Mouse (Mus musculus) liver, embryonic 11.5 days (tissue): Measurements from ENCODE around the gene Ppm1e. TPM values are rescaled to one million over a fixed set of nuclear protein-coding genes. Genes with fewer than 3 reads are reported as not detected.

Source experiments
- ATAC-seq: fragments of 200-750 bp; cut with Nextera tagmentation; replicated peaks from 2 replicates; pipeline ENCODE4 v1.8.0; 2017; ENCODE audit warnings: moderate number of reproducible peaks, mild to moderate bottlenecking, moderate TSS enrichment, moderate library complexity; ENCODE audit not compliant: low FRiP score
- DNase-seq: peaks from one replicate; pipeline ENCODE4 v3.0.0-alpha.2; 2017; ENCODE audit warnings: low spot score
- H3K27ac ChIP-seq: fragments of 300-500 bp; sonication (generic); 2 replicates; pipeline ENCODE4 v1.5.1; 2014; ENCODE audit warnings: mild to moderate bottlenecking, low read depth, low read length, control low read depth
- H3K27me3 ChIP-seq: fragments of 300-500 bp; sonication (generic); replicated peaks from 2 replicates; pipeline ENCODE4 v1.6.1; 2014; ENCODE audit warnings: low read length, mixed read lengths; ENCODE audit not compliant: control insufficient read depth, insufficient read depth
- H3K36me3 ChIP-seq: fragments of 300-500 bp; sonication (generic); 2 replicates; pipeline ENCODE4 v1.6.1; 2014; ENCODE audit warnings: mild to moderate bottlenecking, low read length, moderate library complexity, mixed read lengths; ENCODE audit not compliant: control insufficient read depth, insufficient read depth
- H3K4me1 ChIP-seq: fragments of 300-500 bp; sonication (generic); replicated peaks from 2 replicates; pipeline ENCODE4 v1.6.1; 2014; ENCODE audit warnings: low read length, mixed read lengths; ENCODE audit not compliant: control insufficient read depth, insufficient read depth
- H3K4me2 ChIP-seq: fragments of 300-500 bp; sonication (generic); 2 replicates; pipeline ENCODE4 v1.6.1; 2014; ENCODE audit warnings: mild to moderate bottlenecking, control low read depth, moderate library complexity
- H3K4me3 ChIP-seq: fragments of 300-500 bp; sonication (generic); 2 replicates; pipeline ENCODE4 v1.5.1; 2014; ENCODE audit warnings: low read depth, low read length, control low read depth
- H3K9ac ChIP-seq: fragments of 300-500 bp; sonication (generic); 2 replicates; pipeline ENCODE4 v1.6.1; 2014; ENCODE audit warnings: low read depth, low read length, control low read depth
- H3K9me3 ChIP-seq: fragments of 300-500 bp; sonication (generic); 2 replicates; pipeline ENCODE4 v1.6.1; 2016; ENCODE audit warnings: low read length, inconsistent platforms, mixed read lengths; ENCODE audit not compliant: control insufficient read depth
- WGBS: fragments of 180-500 bp; shearing (Covaris S2); extraction: QIAGEN DNeasy Blood & Tissue Kit; methylation state at CpG from one replicate; pipeline ENCODE4 v1.1.7; 2014; 5-methylcytosine and 5-hydroxymethylcytosine counted together
- polyA plus RNA-seq: library from polyadenylated mRNA; unstranded; fragments of >200 nt; fragmentation: Nextera tagmentation; extraction: Ambion mirVana; gene quantifications from 2 replicates; pipeline ENCODE4 v1.2.1, GENCODE M21; 2014

Ppm1e gene
- polyA plus RNA-seq, 1 experiment from 2014 or later = 2.6 TPM

DNA sequence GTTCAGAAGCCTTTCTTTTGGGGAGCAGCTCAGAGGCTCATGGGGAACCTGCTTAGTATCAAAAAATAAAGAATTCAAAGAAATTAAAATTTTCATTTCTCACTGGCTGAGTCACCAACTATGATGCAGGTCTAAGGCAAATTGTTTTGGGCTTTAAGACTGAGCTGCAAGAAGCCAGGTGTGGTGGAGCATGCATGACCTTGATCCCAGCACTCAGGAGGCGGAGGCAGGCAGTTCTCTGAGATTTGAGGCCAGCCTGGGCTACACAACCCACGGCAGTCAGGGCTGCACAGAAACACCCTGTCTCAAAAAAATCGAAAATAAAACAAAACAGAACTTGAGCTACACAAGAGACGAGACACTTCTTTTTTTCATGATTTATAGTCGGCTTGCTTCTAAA, 38.8 kb downstream of the Ppm1e start:
- no peaks in the 10 kb centered on the region for H3K27me3 ChIP-seq
- no peaks in the 10 kb centered on the region for H3K9me3 ChIP-seq
- no peak overlapping the region for H3K4me2 ChIP-seq
- H3K36me3 ChIP-seq = no peaks in the 10 kb centered on the region
- H3K4me1 ChIP-seq = no peaks in the 10 kb centered on the region
- DNase-seq (no peak), ATAC-seq (no peak)
- no peak overlapping the region for H3K4me3 ChIP-seq
- H3K27ac ChIP-seq = no peak overlapping the region
- WGBS = 70% methylated on average over 5 of the region's 5 CpGs
- H3K9ac ChIP-seq = no peak overlapping the region

DNA sequence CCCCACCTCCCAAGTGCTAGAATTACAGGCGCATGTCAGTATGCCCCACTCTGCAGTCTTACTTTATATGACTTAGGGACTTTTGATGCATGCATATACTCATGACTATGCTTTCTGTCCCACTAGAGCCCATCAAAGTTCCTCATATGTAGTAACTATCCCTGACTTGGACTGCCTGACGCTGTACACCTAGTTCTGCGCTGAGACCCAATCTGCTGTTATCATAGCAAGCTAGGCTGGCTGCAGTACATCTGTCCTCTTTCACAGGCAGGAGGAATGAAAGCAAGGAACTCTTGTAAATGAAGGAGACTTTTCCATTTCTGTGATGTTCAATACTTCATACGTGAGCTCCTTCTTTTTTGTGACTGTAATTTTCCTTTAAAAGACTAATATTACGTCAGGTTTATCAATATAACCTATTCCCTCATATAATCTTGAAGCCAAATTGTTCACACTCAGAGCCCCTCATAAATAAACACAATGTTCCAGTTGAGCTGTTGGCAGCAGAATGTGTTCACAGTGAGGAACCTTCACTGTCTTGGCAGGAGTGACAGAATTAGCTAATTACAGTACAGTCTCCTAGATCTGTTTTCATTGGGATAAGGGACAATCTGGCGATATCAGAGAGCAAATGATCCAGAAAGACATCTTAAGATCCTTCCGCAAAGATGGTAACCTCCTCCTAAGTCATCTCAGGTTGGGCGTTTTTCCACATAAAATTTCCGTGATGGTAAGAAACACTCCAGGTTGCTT, 39.7 kb downstream of the Ppm1e start:
- DNase-seq (no peak), ATAC-seq (no peak)
- 81% methylated on average over 9 of the region's 9 CpGs for WGBS
- Histone ChIP-seq H3K4me3 (no peak overlapping the region), H3K4me1 (no peaks in the 10 kb centered on the region), H3K4me2 (no peak overlapping the region), H3K9ac (no peak overlapping the region), H3K36me3 (no peaks in the 10 kb centered on the region), H3K27ac (no peak overlapping the region), H3K9me3 (no peaks in the 10 kb centered on the region), H3K27me3 (no peaks in the 10 kb centered on the region)

DNA sequence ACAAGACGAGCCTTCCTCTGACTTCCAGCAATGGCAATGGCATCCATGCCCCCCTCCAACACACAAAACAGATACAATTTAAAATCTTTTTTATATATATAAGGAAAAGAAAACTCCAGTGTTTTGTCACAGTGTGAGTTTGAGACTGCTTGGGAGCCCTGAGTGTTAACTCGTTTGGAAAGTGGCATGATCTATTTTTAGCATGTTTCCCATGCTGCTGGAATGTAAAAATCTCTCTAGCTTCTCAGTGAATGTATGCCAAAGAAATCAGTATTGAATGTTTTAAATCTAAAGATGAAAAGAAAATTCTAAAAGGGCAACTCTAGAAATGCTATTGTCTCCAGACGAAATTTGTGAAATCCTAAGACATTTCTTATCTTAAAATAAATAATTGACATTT, 45.3 kb downstream of the Ppm1e start:
- Histone ChIP-seq H3K4me3 (no peak overlapping the region), H3K36me3 (no peaks in the 10 kb centered on the region), H3K27me3 (no peaks in the 10 kb centered on the region), H3K9ac (no peak overlapping the region), H3K9me3 (no peaks in the 10 kb centered on the region), H3K4me1 (peaks cover 5% of the 10 kb centered on the region), H3K4me2 (no peak overlapping the region), H3K27ac (no peak overlapping the region)
- DNase-seq (no peak), ATAC-seq (no peak)
- 54% methylated on average over 3 of the region's 3 CpGs for WGBS

DNA sequence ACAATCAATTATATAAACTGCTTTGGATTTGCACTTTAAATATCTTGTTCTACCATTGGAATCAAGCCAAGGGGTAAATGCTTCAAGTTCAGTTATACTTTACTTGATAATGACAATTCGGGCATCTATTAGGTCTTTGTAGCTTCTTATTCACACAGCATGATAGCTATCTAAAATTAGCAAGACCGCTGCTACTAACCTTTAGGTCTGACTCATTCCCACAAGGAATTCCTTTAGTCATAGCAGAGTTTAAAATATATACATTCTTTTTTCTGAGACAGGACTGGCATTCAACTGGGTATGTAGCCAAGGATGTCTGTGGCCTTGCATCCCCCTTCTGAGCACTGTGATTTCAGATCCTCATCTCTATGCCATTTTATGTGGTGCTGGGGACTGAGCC, 48.5 kb downstream of the Ppm1e start:
- Histone ChIP-seq H3K4me3 (no peak overlapping the region), H3K27ac (no peak overlapping the region), H3K9ac (no peak overlapping the region), H3K4me2 (no peak overlapping the region), H3K9me3 (no peaks in the 10 kb centered on the region), H3K4me1 (peaks cover 5% of the 10 kb centered on the region), H3K27me3 (no peaks in the 10 kb centered on the region), H3K36me3 (no peaks in the 10 kb centered on the region)
- WGBS = 80% methylated on average over 2 of the region's 2 CpGs
- ATAC-seq (no peak), DNase-seq (no peak)

DNA sequence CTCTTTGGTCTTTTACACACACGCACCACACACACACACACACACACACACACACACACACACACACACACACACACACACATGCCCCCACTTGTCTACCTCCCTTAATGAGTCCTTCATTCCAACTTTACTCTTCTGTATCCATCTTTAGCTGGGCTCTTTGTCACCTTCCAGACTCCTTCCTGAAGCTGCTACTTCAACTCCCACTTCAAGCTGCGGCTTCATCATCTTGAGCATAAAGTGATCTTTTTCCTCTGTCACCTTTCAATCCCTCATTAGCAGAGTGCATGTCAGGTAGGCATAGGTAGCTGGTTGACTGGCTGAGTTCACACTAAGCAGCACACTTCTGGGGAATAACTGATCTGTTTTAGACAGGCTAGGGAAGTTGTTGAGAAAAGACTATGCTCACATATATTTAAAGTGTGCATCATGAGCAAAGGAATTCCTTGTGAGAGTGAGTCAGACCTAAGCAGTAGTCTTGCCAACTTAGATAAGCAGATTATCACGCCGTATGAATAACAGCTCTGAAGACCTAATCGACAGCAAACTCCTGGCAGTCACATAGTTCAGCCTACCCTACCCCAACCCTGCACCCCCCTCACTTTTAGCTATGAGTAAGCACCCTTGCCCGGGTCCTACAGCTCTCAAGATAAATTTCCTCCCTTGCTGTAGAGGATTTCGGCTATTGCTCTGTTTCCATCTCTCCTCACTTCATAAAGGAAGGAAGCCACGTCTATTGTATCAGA, 49.3 kb downstream of the Ppm1e start:
- Histone ChIP-seq H3K9me3 (no peaks in the 10 kb centered on the region), H3K27ac (no peak overlapping the region; the same call in 1 of the 2 replicates), H3K4me3 (no peak overlapping the region), H3K27me3 (no peaks in the 10 kb centered on the region), H3K36me3 (no peaks in the 10 kb centered on the region), H3K4me1 (peaks cover 5% of the 10 kb centered on the region), H3K4me2 (peak overlapping the region; percentile 15; the same call in 1 of the 2 replicates), H3K9ac (no peak overlapping the region)
- peak; percentile 91 for ATAC-seq
- WGBS = 44% methylated on average over 8 of the region's 8 CpGs
- DNase-seq = no peak

DNA sequence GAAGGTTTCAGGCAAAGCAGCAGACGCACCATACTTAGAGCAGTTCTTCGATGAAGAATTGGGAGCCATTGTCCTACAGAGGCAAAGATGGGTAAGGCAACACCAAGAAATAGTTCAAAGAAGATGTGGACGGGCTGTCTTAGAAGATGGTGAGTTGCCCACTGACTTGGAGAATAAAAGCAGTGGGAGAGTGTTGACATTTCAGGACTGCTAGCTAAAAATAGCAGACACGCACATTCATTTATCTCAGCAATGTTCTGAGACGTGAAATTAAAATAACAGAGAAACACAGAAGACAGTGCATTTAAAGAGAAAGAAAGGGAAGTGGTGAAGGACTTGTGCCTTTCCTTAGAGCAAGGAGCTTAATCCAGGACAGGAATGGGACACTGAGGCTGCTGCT, 59.8 kb downstream of the Ppm1e start:
- DNase-seq = no peak
- H3K4me1 ChIP-seq = no peaks in the 10 kb centered on the region
- H3K4me3 ChIP-seq = no peak overlapping the region
- 76% methylated on average over 5 of the region's 5 CpGs for WGBS
- no peak overlapping the region for H3K4me2 ChIP-seq
- no peaks in the 10 kb centered on the region for H3K27me3 ChIP-seq
- no peaks in the 10 kb centered on the region for H3K36me3 ChIP-seq
- no peak overlapping the region for H3K9ac ChIP-seq
- no peak for ATAC-seq
- H3K27ac ChIP-seq = no peak overlapping the region
- H3K9me3 ChIP-seq = no peaks in the 10 kb centered on the region

DNA sequence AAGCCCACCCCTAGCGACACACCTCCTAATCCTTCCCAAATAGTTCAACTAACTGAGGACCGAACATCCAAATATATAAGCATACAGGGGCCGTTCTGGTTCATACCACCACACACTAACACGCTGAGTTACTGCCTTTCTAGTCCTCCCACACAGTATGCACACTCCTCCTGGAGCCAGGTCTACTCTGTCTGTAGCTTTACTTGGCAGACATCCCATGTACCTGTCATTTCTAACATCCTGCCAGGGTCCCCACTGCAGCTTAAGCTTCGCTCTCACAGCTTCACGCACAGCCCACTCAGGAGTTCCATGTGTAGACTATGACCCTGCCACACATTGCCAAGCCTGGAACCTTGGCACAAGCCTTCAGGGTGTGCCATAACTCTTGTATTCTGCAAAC, 62.4 kb downstream of the Ppm1e start:
- no peaks in the 10 kb centered on the region for H3K36me3 ChIP-seq
- 87% methylated on average over 6 of the region's 6 CpGs for WGBS
- no peak overlapping the region for H3K4me3 ChIP-seq
- H3K9ac ChIP-seq = no peak overlapping the region
- no peak for DNase-seq
- no peak overlapping the region for H3K4me2 ChIP-seq
- H3K9me3 ChIP-seq = no peaks in the 10 kb centered on the region
- H3K27me3 ChIP-seq = no peaks in the 10 kb centered on the region
- H3K27ac ChIP-seq = no peak overlapping the region
- H3K4me1 ChIP-seq = no peaks in the 10 kb centered on the region
- ATAC-seq = no peak

DNA sequence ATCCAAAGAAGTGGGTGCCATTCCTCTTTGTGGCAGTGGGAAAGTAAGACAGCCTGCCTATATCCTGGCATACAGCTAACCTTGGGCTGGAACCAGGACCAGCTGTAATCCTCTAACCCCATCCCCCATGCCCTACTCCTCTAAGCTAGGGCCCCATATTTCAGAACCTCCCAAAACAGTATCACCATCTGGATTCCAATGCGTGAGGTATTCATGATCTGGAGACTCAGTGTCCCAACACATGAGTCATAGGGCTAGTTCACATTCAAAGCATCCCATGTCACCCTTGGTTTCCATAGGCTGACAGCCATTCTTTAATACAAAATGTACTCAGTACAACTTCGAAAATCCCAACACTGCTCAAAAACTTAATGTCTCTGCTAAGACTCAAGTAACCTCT, 63.2 kb downstream of the Ppm1e start:
- no peak overlapping the region for H3K4me2 ChIP-seq
- H3K27me3 ChIP-seq = no peaks in the 10 kb centered on the region
- H3K9ac ChIP-seq = no peak overlapping the region
- DNase-seq (no peak), ATAC-seq (no peak)
- no peak overlapping the region for H3K4me3 ChIP-seq
- H3K36me3 ChIP-seq = no peaks in the 10 kb centered on the region
- H3K9me3 ChIP-seq = no peaks in the 10 kb centered on the region
- H3K4me1 ChIP-seq = no peaks in the 10 kb centered on the region
- 77% methylated on average over 2 of the region's 2 CpGs for WGBS
- H3K27ac ChIP-seq = no peak overlapping the region

DNA sequence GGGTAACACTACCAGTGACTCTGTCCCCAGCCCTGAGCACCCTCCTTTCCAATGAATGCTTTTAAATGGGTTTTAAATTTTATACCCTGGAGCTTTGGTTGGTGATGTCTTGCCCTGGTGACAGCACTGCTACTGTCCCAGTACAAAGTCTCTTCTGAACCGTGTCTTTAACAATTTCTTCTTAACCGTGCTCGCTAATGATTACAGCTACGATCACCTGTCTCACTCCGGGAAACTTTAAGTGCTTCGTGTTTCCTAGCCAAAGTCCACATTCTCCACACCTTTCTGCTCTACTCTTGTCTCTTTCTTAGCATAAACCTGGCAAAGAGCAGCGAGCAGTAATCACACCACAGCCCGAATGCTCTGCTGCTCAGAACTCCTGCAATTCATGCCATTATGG, 69.5 kb downstream of the Ppm1e start:
- no peaks in the 10 kb centered on the region for H3K4me1 ChIP-seq

More for the DNA sequence above, 69.5 kb downstream of the Ppm1e start:
- H3K4me3 ChIP-seq = no peak overlapping the region
- H3K9me3 ChIP-seq = no peaks in the 10 kb centered on the region
- H3K27me3 ChIP-seq = no peaks in the 10 kb centered on the region
- ATAC-seq = no peak
- no peak overlapping the region for H3K4me2 ChIP-seq
- no peaks in the 10 kb centered on the region for H3K36me3 ChIP-seq
- H3K9ac ChIP-seq = no peak overlapping the region
- no peak overlapping the region for H3K27ac ChIP-seq
- WGBS = 85% methylated on average over 8 of the region's 8 CpGs
- DNase-seq = no peak
